Mouse (Mus musculus): ENCODE data around the gene Zfp275. TPM values are rescaled to one million over a fixed set of nuclear protein-coding genes. Genes with fewer than 3 reads are reported as not detected.
"Not testable (repeated sequence)": the region's sequence is repeated elsewhere in the genome, so short reads cannot be mapped to it uniquely, and the experiment has no call there.

Gene Zfp275
- polyA plus RNA-seq, 1 experiment from 2014 or later: 13.2 TPM

GRCm38 (mm10) chrX:73396446-73396845 lies 54.0 kb downstream of the Zfp275 start:
- Histone ChIP-seq H3K9me3 (ENCODE audit: control insufficient read depth, low read length) (no peaks in the 10 kb centered on the region), H3K27me3 (replicated peaks; ENCODE audit: control insufficient read depth, insufficient read depth, low read length) (no peaks in the 10 kb centered on the region), H3K4me2 (ENCODE audit: low read length) (no peak overlapping the region), H3K27ac (ENCODE audit: low read length) (no peak overlapping the region), H3K4me3 (replicated peaks; ENCODE audit: low read length) (no peak overlapping the region), H3K9ac (replicated peaks; ENCODE audit: low read depth, low read length) (no peak overlapping the region), H3K4me1 (replicated peaks; ENCODE audit: control insufficient read depth, insufficient read depth, low read length) (no peaks in the 10 kb centered on the region), H3K36me3 (ENCODE audit: control insufficient read depth, insufficient read depth) (no peaks in the 10 kb centered on the region)
- WGBS: 85% methylated on average over 1 of the region's 1 CpGs
- ATAC-seq: no peak

- not testable (repeated sequence) for H3K27ac ChIP-seq (ENCODE audit: low read length); H3K4me1 ChIP-seq (replicated peaks; ENCODE audit: control insufficient read depth, insufficient read depth, low read length); ATAC-seq; H3K36me3 ChIP-seq (ENCODE audit: control insufficient read depth, insufficient read depth); H3K27me3 ChIP-seq (replicated peaks; ENCODE audit: control insufficient read depth, insufficient read depth, low read length); H3K4me3 ChIP-seq (replicated peaks; ENCODE audit: low read length); H3K9me3 ChIP-seq (ENCODE audit: control insufficient read depth, low read length); H3K4me2 ChIP-seq (ENCODE audit: low read length); H3K9ac ChIP-seq (replicated peaks; ENCODE audit: low read depth, low read length)
- WGBS: 57% methylated on average over 1 of the region's 2 CpGs
These were observed 56.2 kb downstream of the Zfp275 start, which contains the start of gene Gm18336 for GRCm38 (mm10) chrX:73398636-73399035. Gm18336 (minus strand) TSS chrX:73398736.

GRCm38 (mm10) chrX:73400951-73401350 lies 58.5 kb downstream of the Zfp275 start:
- 91% methylated on average over 20 of the region's 20 CpGs for WGBS

GRCm38 (mm10) chrX:73401616-73402015 lies 59.2 kb downstream of the Zfp275 start:
- WGBS: 93% methylated on average over 12 of the region's 12 CpGs
- ATAC-seq: no peak
- H3K4me1 ChIP-seq (replicated peaks; ENCODE audit: control insufficient read depth, insufficient read depth, low read length): no peaks in the 10 kb centered on the region

More at GRCm38 (mm10) chrX:73400951-73401350, 58.5 kb downstream of the Zfp275 start:
- no peak for ATAC-seq
- Histone ChIP-seq H3K36me3 (ENCODE audit: control insufficient read depth, insufficient read depth) (no peaks in the 10 kb centered on the region), H3K27ac (ENCODE audit: low read length) (no peak overlapping the region), H3K4me3 (replicated peaks; ENCODE audit: low read length) (no peak overlapping the region), H3K9ac (replicated peaks; ENCODE audit: low read depth, low read length) (no peak overlapping the region), H3K4me1 (replicated peaks; ENCODE audit: control insufficient read depth, insufficient read depth, low read length) (no peaks in the 10 kb centered on the region), H3K27me3 (replicated peaks; ENCODE audit: control insufficient read depth, insufficient read depth, low read length) (no peaks in the 10 kb centered on the region), H3K9me3 (ENCODE audit: control insufficient read depth, low read length) (no peaks in the 10 kb centered on the region), H3K4me2 (ENCODE audit: low read length) (no peak overlapping the region)

More at GRCm38 (mm10) chrX:73401616-73402015, 59.2 kb downstream of the Zfp275 start:
- Histone ChIP-seq H3K27ac (ENCODE audit: low read length) (no peak overlapping the region), H3K4me2 (ENCODE audit: low read length) (no peak overlapping the region), H3K9me3 (ENCODE audit: control insufficient read depth, low read length) (no peaks in the 10 kb centered on the region), H3K27me3 (replicated peaks; ENCODE audit: control insufficient read depth, insufficient read depth, low read length) (no peaks in the 10 kb centered on the region), H3K9ac (replicated peaks; ENCODE audit: low read depth, low read length) (no peak overlapping the region), H3K36me3 (ENCODE audit: control insufficient read depth, insufficient read depth) (no peaks in the 10 kb centered on the region), H3K4me3 (replicated peaks; ENCODE audit: low read length) (no peak overlapping the region)

Other genes starting within 250 kb of the Zfp275 start
- gene Xlr3a, start 245.5 kb upstream of the Zfp275 start, polyA plus RNA-seq (2015; fragmentation: Nextera tagmentation; extraction: Ambion mirVana): 2.3 and 4.3 TPM in 2 replicates
- gene Gm14685, start 225.6 kb upstream of the Zfp275 start, polyA plus RNA-seq (2015; fragmentation: Nextera tagmentation; extraction: Ambion mirVana): 0.72 and 0.76 TPM in 2 replicates
- not detected in 2 replicates for gene Xlr5b, start 193.8 kb upstream of the Zfp275 start, polyA plus RNA-seq (2015; fragmentation: Nextera tagmentation; extraction: Ambion mirVana)
- 0.86 TPM in 1 of 2 replicates, not detected in the other for gene DXBay18, start 193.2 kb upstream of the Zfp275 start, polyA plus RNA-seq (2015; fragmentation: Nextera tagmentation; extraction: Ambion mirVana)
- not detected in 2 replicates for gene Spin2d, start 165.6 kb upstream of the Zfp275 start, polyA plus RNA-seq (2015; fragmentation: Nextera tagmentation; extraction: Ambion mirVana)
- 12.2 and 13.6 TPM in 2 replicates for gene Xlr3b, start 150.4 kb upstream of the Zfp275 start, polyA plus RNA-seq (2015; fragmentation: Nextera tagmentation; extraction: Ambion mirVana)
- gene Xlr4b, start 128.3 kb upstream of the Zfp275 start, polyA plus RNA-seq (2015; fragmentation: Nextera tagmentation; extraction: Ambion mirVana): 0.46 and 0.55 TPM in 2 replicates
- gene F8a, start 114.3 kb upstream of the Zfp275 start, polyA plus RNA-seq (2015; fragmentation: Nextera tagmentation; extraction: Ambion mirVana): 25.5 and 26.4 TPM in 2 replicates
- 0.20 TPM in 1 of 2 replicates, not detected in the other for gene Xlr4c, start 99.5 kb upstream of the Zfp275 start, polyA plus RNA-seq (2015; fragmentation: Nextera tagmentation; extraction: Ambion mirVana)
- gene Xlr3c, start 77.2 kb upstream of the Zfp275 start, polyA plus RNA-seq (2015; fragmentation: Nextera tagmentation; extraction: Ambion mirVana): not detected in 2 replicates
- not detected in 2 replicates for gene Xlr5a, start 49.6 kb upstream of the Zfp275 start, polyA plus RNA-seq (2015; fragmentation: Nextera tagmentation; extraction: Ambion mirVana)
- not detected in 2 replicates for gene Xlr5c, start 49.6 kb upstream of the Zfp275 start, polyA plus RNA-seq (2015; fragmentation: Nextera tagmentation; extraction: Ambion mirVana)
- not detected in 2 replicates for gene Gm45015, start 5.8 kb upstream of the Zfp275 start, polyA plus RNA-seq (2015; fragmentation: Nextera tagmentation; extraction: Ambion mirVana)
- gene Gm18336, start 56.1 kb downstream of the Zfp275 start, polyA plus RNA-seq (2015; fragmentation: Nextera tagmentation; extraction: Ambion mirVana): not detected in 2 replicates
- 0.37 and 1.1 TPM in 2 replicates for gene Zfp92, start 68.5 kb downstream of the Zfp275 start, polyA plus RNA-seq (2015; fragmentation: Nextera tagmentation; extraction: Ambion mirVana)
- not detected in 2 replicates for gene Trex2, start 92.7 kb downstream of the Zfp275 start, polyA plus RNA-seq (2015; fragmentation: Nextera tagmentation; extraction: Ambion mirVana)
- gene Haus7, start 116.4 kb downstream of the Zfp275 start, polyA plus RNA-seq (2015; fragmentation: Nextera tagmentation; extraction: Ambion mirVana): 59.5 and 60.1 TPM in 2 replicates
- gene Bgn, start 141.0 kb downstream of the Zfp275 start, polyA plus RNA-seq (2015; fragmentation: Nextera tagmentation; extraction: Ambion mirVana): 14.9 and 21.1 TPM in 2 replicates
- 3.7 and 6.1 TPM in 2 replicates for gene Atp2b3, start 160.5 kb downstream of the Zfp275 start, polyA plus RNA-seq (2015; fragmentation: Nextera tagmentation; extraction: Ambion mirVana)

All from forebrain, embryonic 16.5 days (tissue).